Comparison of ENCODE assay signal across 25 mouse cellular contexts in the genomic region with DNA sequence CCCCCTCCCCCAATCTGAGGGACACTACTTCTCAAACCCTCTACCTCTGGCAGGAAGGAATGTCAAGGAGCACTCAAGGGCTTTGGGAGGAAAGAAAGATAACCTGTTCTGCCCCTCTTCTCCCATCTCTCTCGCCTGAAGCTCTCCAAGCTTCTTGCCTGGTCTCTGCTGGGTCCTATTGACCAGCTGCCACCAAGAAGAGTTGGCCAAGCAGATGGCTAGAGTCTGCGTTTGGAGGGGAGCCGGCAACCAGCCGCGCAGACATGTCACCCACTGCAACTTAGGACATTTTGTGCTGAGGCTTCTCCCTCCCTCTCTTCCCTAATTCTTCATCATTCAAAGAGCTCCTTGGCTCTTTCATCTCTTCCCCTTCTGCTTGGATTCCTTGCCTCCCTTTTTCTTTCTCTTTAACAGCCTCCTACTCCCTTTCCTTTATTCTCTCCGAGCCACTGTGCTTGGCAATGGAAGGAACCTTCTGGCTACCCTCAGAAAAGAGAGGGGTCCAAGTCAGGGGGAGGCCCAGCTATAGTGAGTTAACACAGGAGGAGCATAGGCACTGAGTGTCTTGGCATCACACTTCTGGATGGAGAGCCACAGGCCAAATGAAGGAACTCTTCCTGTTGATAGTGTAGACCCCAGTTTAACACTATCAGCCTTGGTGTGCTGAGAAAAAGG.
DNase-seq lines count a peak whose midpoint lies in the region; ATAC-seq and TF ChIP-seq lines count a peak whose summit lies in the region.
"Had no signal": no experiment of that assay in that cellular context is flagged by ENCODE, and none has a peak within 500 bp of the region (broad histone marks: within the 10 kb centered on the region; RNA-seq: fewer than 3 reads in every experiment).

No protein-coding gene starts in this region.

- no peak for TF ChIP-seq CTCF in lung, embryonic 14.5 days (IDR thresholded peaks at IDR 0.05; ENCODE audit: low read depth)

- DNase-seq in lung, embryonic 14.5 days = peak; percentile 35
- no peak for DNase-seq in lung, postnatal 25 days (ENCODE audit: low spot score)
- DNase-seq in cerebellum, adult 18-20 months = peak; percentile 84 to 86
- peak; percentile 86 to 89 for DNase-seq in cerebellum, postnatal 14 days
- DNase-seq: adrenal gland, adult 2 months; B cell, adult 2 months; heart, postnatal 10 days; kidney, adult 2 months; layer of hippocampus, adult 9-11 months; liver; liver, postnatal 0 days; lung, postnatal 14 days; retina, postnatal 1 day; right cerebral cortex, postnatal 25 days; spleen, adult 18-20 months had no signal

- no peak overlapping the region for H3K4me3 ChIP-seq in lung, embryonic 14.5 days (ENCODE audit: low read depth, low read length)
- H3K4me3 ChIP-seq in intestine, embryonic 15.5 days (replicated peaks) = no peak overlapping the region
- H3K4me3 ChIP-seq: embryonic facial prominence, embryonic 12.5 days; heart, embryonic 12.5 days; left cerebral cortex, adult 2 months; neural tube, embryonic 12.5 days had no signal

- 67% methylated on average over 6 of the region's 6 CpGs for WGBS in lung, embryonic 14.5 days
- WGBS in intestine, embryonic 15.5 days = 88% methylated on average over 6 of the region's 6 CpGs

- no peaks in the 10 kb centered on the region for H3K9me3 ChIP-seq in lung, embryonic 14.5 days (ENCODE audit: low read depth, low read length)
- H3K9me3 ChIP-seq in intestine, embryonic 15.5 days = no peaks in the 10 kb centered on the region
- H3K9me3 ChIP-seq: embryonic facial prominence, embryonic 12.5 days; G1E; heart, embryonic 12.5 days; neural tube, embryonic 12.5 days had no signal

- no peak overlapping the region for H3K27ac ChIP-seq in lung, embryonic 14.5 days (ENCODE audit: low read depth)
- no peak overlapping the region for H3K27ac ChIP-seq in intestine, embryonic 15.5 days
- H3K27ac ChIP-seq: embryonic facial prominence, embryonic 12.5 days; kidney, postnatal 0 days; left cerebral cortex, adult 2 months; neural tube, embryonic 12.5 days had no signal

- no peaks in the 10 kb centered on the region for H3K36me3 ChIP-seq in lung, embryonic 14.5 days (ENCODE audit: insufficient read depth)
- H3K36me3 ChIP-seq in intestine, embryonic 15.5 days = no peaks in the 10 kb centered on the region
- H3K36me3 ChIP-seq: embryonic facial prominence, embryonic 12.5 days; G1E; heart, embryonic 12.5 days; neural tube, embryonic 12.5 days had no signal

- no peak overlapping the region for H3K9ac ChIP-seq in lung, embryonic 14.5 days
- H3K9ac ChIP-seq in intestine, embryonic 15.5 days = no peak overlapping the region
- H3K9ac ChIP-seq: embryonic facial prominence, embryonic 12.5 days; heart, embryonic 12.5 days; liver, postnatal 0 days; neural tube, embryonic 12.5 days had no signal

- no peak for ATAC-seq in lung, embryonic 14.5 days (ENCODE audit: insufficient read depth)
- ATAC-seq in cerebellum, adult (ENCODE audit: insufficient number of reproducible peaks, low FRiP score, low TSS enrichment) = peak; percentile 73
- ATAC-seq in granulocyte monocyte progenitor cell, adult 5-6 weeks (replicated peaks; ENCODE audit: poor library complexity, severe bottlenecking) = no peak
- no peak for ATAC-seq in intestine, embryonic 15.5 days
- ATAC-seq: liver, postnatal 0 days; Patski had no signal

- H3K27me3 ChIP-seq in lung, embryonic 14.5 days (ENCODE audit: insufficient read depth, low read length) = no peaks in the 10 kb centered on the region
- no peaks in the 10 kb centered on the region for H3K27me3 ChIP-seq in intestine, embryonic 15.5 days (replicated peaks)
- H3K27me3 ChIP-seq: embryonic facial prominence, embryonic 12.5 days; heart, embryonic 12.5 days; neural tube, embryonic 12.5 days; Patski had no signal

- H3K4me1 ChIP-seq in lung, embryonic 14.5 days (ENCODE audit: insufficient read depth) = no peaks in the 10 kb centered on the region
- no peaks in the 10 kb centered on the region for H3K4me1 ChIP-seq in intestine, embryonic 15.5 days (replicated peaks)
- H3K4me1 ChIP-seq: embryonic facial prominence, embryonic 12.5 days; neural tube, embryonic 12.5 days had no signal

- no peak overlapping the region for H3K4me2 ChIP-seq in lung, embryonic 14.5 days
- H3K4me2 ChIP-seq in intestine, embryonic 15.5 days (replicated peaks) = no peak overlapping the region
- H3K4me2 ChIP-seq: embryonic facial prominence, embryonic 12.5 days; heart, embryonic 12.5 days; neural tube, embryonic 12.5 days had no signal
